Mouse (Mus musculus) kidney, postnatal 25 days (tissue): ENCODE results near the gene Ntn3.

Source experiments
- DNase-seq, 2 experiments: peaks; one replicate each; pipeline ENCODE4 v3.0.0; 2021; ENCODE audit warnings: mixed read lengths in 2 of 2

Gene Ntn3

DNA sequence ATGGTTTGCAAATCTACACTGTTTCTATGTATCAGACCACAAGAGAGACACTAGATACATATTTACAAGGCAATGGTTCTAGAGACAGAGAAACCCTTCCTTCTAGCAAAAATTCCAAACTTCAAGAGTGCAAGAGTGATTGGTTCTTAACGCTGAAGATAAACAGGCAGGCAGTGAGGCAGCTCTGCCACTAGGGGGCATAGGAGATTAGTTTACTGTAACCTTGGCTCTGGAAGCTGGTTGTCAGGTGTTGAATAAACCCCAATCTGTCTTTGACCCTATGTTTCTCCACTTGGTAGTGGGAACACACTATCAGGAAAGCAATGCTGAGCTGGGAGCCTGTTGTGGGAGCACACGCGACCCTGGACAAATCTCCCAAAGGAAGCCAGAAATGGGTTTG, 35.9 kb downstream of the Ntn3 start:
- peak; percentile 68 to 82 for DNase-seq

DNA sequence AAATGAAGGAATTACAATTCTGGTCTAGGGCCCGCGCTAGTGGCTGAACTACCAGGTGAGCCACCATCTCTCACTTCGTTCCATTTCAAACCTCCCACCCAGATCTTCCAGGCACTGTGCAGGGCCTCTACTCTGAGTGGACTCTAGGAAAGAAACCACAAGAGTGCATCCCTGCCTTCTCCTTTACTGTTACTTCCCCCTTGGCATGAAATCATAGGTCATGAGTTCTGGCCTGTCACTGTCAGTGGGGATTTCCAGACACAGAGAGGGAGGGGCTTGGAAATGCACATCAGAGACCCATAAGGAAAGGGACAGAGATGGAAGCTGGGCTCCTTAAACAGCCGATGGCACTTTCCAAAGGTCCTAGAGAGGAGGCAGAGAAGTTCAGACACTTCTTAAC, 37.6 kb downstream of the Ntn3 start:
- no peak for DNase-seq

DNA sequence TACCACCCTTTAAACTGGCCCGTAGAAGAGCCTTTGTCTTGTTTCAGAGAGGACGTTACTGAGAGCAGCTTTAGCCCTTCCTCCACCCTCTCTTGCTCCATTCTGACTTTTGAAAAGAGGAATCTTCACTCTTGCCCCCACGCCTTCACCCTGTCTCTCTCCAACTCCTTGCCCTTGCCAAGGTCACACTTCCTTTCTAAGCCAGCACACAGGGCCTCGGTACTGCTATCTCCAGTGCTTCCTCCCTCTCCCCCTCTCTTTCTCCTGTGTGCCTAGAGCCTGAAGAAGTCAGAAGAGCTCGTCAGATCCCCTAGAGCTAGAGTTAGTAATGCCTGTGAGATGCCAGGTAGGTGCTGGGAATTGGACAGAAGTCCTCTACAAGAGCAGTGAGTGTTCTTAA, 38.6 kb downstream of the Ntn3 start:
- no peak for DNase-seq

DNA sequence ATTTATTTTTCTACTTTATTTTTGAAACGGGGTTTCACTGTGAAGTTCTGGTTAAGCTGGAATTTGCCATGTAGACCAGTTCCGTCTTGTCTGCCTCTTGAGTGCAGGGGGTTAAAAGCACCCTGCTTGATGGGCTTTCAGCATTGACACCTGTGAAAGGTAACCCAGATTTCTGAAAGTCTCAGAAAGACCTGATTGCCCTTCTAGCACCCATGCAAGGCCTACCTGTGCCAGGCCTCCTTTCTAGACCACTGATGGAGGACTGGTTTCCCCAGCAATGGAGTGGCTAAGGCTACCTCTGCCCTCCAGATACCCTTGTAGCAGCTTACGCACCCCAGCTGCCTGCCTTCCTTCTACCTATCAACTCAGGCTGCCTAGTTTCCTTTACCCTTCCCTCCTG, 39.2 kb downstream of the Ntn3 start:
- no peak for DNase-seq

DNA sequence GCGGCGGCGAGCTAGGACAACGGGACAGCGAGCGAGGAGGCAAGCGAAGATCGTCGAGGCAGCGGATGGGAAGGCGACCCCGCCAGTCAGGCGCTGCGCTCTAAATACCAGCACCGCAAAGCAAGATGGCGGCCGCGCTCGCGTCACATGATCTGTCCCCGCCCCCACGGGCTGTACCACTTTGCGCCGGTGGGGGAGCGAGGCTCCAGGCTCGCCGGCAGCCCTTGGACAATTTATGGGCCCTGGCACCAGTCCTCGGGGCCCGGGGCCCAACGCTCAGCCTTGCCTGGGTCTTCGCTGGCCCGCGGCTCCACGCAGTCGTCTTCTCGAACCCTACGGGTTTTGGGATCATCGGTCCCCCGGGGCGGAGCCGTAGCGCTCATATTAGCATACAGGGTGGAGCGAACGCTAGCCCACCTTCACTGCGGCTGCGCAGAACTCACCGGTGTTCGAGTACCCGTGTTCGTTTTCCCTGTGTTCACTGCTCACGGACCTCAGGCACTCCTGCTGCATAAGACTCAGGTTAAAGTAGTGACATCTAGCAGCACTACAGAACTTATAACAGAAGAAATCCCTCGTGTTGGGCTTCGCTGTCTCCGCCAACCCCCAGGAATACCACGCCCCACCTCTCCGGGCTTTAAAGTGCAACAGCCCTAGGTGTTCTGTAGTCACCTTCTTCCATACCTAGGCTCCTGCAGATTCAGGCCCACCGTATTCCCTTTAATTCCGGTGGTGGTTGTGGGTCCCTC, 39.8 kb downstream of the Ntn3 start, which contains the start of gene Atp6v0c:
Gene Atp6v0c, minus strand, starts transcription at position 386 of the 749 bp plus-strand sequence.
- DNase-seq, result peak; percentile 98

DNA sequence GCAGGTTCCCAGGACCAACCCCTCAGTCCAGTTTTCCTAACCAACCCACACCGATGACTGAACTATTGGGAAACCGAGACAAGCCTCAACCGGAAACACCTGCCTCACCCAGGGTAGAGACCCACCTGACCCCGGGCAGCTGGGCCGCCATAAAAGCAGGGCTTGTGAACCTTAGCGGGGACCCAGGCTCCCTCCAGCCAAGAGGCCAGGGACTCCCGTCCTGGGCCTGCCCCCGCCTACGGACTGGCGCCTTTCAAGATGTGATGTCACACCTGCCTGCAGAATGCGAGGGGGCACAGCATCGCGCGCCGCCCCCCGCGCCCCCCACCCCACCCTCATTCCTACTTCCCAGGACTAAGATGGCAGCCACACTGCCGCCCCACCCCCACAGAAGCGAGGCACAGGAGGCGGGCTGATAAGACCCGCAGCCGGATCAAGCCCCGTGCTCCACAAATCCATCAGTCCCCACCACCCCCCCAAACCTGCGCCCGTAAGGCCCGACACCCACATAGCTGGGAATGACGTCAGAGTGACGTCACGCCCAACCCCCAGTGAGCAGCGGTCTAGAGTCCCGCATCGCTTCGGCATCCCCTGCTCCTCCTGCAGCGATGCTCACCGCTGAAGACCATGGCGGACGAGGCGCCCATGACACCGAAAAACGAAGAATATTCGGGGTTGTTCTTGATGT, 40.6 kb downstream of the Ntn3 start:
- peak; percentile 69 to 79 for DNase-seq

DNA sequence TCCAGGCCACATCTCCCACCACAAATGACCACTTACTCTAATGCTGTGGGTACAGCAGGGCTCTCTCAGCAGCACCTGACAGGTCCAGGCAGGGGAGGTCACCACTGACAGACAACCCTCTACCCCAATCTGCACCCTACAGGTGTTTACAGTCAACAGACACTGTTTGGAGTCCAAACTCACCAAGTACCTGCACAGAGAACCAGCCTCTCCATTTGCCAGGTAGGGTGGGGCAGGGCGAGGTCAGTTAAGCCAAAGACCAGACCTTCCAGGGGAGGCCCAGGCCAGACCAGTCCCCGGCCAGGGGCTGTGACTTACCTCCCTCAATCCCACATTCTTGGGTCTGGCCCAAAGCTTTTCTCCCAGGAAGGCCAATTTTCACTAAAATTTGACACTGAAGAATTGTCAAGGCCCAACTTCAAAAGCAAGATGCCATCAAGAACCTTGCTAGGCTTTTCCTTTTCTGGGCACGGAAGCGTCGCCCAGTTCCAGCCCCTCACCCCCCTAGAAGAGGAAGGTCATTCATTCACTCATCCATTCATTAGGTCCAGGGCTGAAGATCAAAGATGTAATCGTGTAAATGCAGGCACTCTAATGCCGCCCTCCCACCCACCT, 41.3 kb downstream of the Ntn3 start:
- DNase-seq, result peak in 1 of 2 experiments; percentile 54

DNA sequence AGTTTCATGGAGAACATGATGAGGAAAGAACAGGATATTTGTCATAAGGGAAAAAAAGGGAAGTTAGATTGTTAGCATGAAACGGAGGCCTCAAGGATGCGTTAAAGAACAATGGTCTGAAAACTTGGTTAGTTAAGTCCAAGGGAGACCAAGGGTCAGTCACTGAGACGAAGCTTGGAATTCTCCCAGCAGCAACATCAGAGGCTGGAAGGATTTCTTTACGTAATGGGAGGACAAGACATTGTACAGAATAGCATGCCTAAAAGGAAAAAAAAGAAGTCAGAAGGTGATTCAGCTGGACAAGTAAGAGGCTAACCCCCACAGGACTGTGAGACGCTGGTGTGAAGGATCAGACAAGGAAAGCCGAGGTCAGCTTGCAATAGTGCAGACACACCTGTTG, 42.2 kb downstream of the Ntn3 start:
- DNase-seq, result peak; percentile 29 to 53

DNA sequence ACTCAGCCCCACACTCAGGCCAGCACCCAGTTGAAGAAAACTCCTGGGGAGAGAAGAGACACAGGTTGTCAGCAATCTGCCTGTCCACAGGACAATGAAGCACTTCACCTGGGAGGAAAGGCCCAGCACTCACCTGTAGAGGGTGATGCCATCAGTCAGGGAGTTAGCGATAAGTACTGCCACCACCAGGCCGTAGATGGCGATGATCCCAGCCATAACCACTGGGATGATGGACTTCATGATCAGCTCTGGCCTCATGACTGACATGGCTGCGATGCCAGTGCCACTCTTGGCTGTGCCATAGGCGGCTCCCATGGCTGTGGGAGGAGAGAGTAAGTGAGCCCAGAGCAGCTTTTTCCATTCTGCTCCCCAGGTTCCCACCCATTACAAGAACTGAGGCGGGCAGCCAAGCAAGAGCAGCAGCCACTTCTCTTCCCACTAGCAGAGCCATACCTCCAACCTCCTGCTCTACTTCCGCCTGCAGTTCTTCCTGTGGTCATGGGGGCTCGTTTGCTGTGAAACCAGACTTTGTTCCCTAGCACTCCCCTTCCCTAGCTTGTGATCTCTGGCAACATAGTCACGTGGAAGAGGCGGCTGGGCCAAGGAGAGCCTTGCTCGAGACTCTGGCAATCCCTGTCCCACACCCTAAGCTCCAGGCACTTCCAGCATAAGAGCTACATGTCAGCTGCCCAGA, 44.6 kb downstream of the Ntn3 start:
- peak; percentile 72 to 88 for DNase-seq

DNA sequence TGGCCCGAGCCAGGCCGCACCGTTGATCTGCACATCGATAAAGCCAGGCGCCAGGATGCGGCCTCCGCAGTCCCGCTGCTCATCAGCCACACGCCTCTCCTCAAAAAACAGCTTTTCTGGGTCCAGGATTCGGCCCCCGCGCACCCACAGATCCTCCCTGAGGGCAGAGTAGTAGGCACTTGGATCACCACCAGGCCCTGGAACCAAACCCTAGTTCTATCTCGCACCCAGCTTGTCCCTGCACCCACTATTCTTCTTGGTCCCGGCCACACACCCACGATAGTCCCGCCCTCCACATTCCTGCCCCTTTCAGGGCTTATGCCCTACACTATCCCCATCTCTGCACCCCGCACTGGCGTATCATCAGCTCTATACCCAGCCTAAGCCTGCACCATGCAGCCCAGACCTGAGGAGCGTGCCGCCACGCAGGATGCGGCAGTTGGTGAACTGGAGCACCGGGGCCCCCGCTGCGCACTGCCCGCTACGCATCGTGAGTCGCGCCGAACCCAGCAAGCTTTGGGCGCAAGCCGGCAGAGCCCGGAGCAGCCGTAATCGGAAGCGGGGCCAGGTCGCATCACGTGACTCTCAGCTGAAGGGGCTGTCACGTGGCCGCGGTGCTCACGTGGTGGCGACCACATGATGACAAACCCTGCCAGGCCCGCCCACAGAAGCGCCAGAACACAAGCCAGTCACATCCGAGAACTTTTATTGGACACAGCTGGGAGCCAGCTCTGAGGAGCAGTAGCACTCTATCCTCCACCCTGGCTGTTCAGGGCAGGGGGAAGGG, 46.0 kb downstream of the Ntn3 start, which contains the start of gene Amdhd2:
Gene Amdhd2, minus strand, starts transcription at position 591 of the 787 bp plus-strand sequence.
- peak; percentile 99 for DNase-seq

DNA sequence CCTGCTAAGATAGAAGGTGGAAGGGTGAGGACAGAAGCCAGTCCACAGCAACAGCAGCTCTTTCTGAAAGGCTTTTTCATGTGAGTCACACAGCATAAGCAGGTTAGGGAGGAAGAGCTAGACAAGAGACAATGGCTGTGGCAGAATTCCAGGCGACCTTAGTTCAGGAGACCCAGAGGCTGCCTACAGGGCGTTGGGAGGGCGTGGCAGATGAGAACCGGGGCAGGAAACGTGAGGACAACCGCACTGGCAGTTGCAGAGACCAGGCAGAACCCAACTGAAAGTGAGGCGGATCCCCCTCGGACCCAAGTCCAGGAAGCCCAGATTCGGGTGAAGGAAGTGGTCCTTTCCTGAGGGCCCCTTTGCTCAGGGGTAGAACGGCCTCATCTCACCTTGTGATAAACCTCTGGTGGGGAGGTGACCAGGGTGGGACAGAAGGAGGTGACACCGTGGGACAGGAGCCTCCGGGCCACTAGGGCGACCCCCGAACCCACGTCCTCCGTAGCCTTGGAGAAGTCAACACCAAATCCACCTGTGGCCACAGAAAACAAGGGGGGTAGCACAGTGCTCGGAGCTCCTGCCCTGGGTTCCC, 46.7 kb downstream of the Ntn3 start:
- DNase-seq, result peak; percentile 93 to 94

DNA sequence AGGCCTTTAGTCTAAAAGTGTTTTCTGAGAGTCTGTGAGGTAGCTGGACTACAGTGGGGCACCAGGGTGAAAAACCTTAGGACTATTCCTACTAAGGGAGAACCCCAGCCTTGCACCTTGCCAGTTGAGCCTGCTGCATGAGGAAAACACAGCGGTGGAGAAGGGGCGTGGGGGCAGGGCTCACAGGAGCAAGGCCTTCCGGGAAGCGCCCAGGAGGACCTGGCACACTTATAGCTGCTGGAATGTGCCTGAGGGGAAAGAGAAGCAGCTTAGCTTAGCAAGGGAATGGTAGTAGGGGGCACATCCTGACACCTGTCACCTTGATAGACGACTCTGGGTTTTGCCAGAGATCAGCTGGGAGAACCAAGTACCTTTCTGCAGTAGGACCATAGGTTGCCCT, 47.9 kb downstream of the Ntn3 start:
- DNase-seq, result no peak

DNA sequence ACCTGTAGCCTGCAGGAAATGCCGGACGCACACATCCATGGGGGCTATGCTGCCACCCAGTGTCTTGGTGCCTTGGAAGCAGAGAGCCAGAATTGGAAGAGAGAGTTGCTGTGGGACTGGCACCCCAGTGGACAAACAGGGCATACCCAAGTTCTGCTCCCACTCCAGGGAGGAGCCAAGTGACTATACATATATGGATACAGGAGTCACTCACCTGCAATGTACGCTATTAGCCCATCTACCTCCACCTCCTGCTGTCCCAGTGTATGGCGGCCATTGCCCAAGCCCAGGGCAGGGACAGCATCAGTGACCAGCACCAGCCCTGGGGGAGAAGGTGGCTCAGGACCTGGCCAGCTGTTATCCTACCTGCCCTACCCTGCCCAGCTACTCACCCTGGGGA, 51.8 kb downstream of the Ntn3 start:
- DNase-seq, result no peak

DNA sequence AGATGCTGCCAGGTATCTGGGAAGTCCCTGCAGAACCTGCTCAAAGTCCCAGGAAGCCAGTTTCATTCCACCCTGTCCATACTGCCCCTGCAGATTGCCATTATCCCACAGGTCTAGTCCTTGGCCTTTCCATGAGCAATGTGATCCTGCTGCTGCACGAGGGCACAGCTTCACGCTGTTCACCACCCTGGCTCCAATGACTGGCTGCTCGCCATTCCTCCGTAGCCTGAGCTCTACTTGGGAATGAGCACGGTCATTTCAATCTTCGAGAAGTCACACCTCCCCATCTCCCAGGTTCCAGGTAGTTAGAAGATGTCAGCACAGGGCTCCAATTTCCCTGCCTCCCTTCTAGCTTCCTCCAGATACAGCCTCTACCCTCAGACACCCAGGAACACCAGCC, 52.2 kb downstream of the Ntn3 start:
- DNase-seq, result no peak

DNA sequence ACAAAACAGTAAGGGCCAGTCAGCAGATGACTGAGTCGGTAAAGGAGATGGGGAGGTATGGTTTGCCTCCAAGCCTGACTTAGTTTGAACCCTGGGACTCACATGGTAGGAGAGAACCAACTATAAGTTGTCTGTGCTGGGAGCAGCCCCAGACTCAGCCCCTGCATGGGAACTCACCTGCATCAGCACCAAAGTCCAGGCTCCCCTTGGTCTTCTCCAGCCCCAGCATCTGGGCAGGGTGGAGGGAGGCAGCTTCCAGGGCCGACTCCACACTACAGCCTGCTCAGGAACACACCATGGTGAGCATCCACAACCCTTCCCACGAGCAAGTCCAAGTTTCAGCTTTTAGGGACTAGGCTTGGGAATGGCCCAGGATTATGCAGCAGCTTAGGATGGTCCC, 52.9 kb downstream of the Ntn3 start:
- DNase-seq, result no peak

DNA sequence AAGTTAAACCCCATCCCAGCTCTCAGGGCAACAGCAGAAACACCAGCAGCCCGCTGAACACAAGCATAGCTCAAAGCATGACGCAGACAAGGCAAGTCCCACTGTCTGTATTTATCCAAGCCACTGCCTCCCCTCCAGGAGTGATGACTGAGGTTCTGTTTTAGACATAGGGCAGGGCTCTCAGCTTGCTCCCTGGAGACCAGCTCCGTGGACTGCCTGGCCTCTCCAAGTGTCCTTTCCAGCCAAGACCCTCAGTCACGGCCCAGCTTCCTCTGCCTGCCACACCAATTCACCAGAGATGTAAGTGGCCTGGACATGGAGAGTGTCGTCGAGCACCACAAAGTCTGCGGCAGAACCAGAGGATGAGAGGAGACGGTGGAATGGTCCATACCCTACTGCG, 53.6 kb downstream of the Ntn3 start:
- DNase-seq, result no peak

DNA sequence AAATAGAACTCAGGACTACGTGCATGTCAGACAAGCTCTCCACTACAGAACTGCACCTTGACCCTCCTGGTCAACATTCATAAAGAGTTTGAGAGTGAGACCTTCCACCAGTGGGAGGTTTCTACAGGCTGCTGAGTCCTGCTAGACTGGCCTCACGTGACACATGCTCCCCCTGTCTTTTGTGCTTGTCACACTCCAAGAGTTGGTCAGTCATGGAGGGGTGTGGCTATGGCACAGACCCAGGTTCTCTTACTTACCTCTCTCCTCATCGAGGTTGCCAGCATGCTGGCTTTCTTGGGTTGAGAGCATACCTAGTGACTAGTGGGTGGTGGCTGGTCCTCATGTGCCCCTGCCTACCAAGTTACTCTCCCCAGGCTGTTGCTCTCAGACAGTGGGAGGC, 54.9 kb downstream of the Ntn3 start:
- peak; percentile 94 to 95 for DNase-seq
